Mouse (Mus musculus) bone marrow macrophage, adult 2 months (primary cell): ENCODE measurements around the gene Slit3.

ENCODE experiments used
- CTCF ChIP-seq: IDR thresholded peaks from 2 replicates; pipeline ENCODE4 v1.5.1; 2012; ENCODE audit warnings: low read depth, mild to moderate bottlenecking, low read length, moderate library complexity
- POLR2A ChIP-seq: IDR thresholded peaks from 2 replicates; pipeline ENCODE4 v1.6.1; 2012; ENCODE audit warnings: mild to moderate bottlenecking, low read depth, low read length, borderline replicate concordance

DNA sequence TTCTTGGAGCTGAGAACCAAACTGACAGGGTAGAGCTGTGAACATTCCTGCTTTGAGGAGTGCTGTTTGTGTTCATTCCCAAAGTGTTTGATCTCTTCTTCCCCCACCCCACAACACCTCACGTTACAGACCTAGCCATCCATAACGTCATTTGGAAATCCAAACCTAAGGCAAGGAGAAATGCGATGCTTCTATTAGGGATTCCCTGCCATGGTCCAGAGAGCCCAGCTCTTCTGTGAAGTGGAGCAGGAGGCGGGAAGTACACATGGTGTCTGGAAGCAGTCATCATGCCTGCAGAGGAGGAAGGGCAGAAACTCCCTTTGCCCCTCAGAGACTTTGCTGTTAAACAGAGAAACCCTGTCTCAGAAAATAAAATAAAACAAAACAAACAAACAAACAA lies 555.7 kb downstream of the Slit3 start:
- TF ChIP-seq CTCF (no peak), POLR2A (no peak)
